Mouse (Mus musculus): ENCODE data around the gene Gtse1. TPM values are rescaled to one million over a fixed set of nuclear protein-coding genes. Genes with fewer than 3 reads are reported as not detected.

Gene Gtse1
- polyA plus RNA-seq (2015; fragmentation: Nextera tagmentation; extraction: Ambion mirVana), result 23.0 TPM in 2 replicates

DNA sequence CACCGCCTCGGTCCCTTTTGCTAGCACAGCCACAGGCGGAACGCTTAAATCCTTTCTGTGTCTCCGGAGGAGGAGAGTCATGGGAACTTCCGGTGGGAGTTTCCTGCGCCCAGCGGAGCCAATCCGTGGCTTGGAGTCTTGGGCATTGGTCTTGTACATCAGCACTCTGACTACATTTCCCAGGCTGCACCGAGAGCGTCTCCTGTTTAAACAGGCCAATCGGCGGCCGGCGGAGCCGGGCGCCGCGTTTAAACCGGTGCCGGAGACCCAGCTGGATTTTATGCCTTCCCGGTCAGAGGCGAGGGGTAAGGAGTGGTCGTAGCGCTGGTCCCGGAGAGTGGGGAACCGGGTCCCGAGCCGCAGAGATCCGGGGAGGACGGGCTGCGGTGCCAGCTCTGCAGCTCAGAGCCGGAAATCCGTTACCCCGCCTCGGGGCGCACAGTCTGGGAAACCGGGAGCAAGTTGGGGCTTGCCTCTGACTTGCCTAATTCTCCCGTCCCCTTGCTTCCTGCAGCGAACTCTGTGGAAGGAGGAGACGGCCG, at the start of gene Gtse1:
Gene Gtse1, plus strand, starts transcription at position 256 of the 542 bp plus-strand sequence.
- H3K9me3 ChIP-seq (replicated peaks; ENCODE audit: control insufficient read depth, low read length), result no peaks in the 10 kb centered on the region
- no peaks in the 10 kb centered on the region for H3K27me3 ChIP-seq (ENCODE audit: control insufficient read depth, insufficient read depth, low read depth, low read length)
- H3K4me2 ChIP-seq (ENCODE audit: low read depth, low read length), result peak within 1 kb of the TSS; percentile 81
- peak within 1 kb of the TSS; percentile 89 for H3K4me3 ChIP-seq (ENCODE audit: low read depth, low read length)
- peak within 1 kb of the TSS; percentile 88 for H3K9ac ChIP-seq (ENCODE audit: low read depth, low read length)
- WGBS (ENCODE audit: insufficient replicate concordance), result under 1% methylated on average over 42 of the region's 42 CpGs
- H3K4me1 ChIP-seq (ENCODE audit: control insufficient read depth, low read depth, low read length), result peaks cover 16% of the 10 kb centered on the region
- H3K36me3 ChIP-seq (ENCODE audit: control insufficient read depth, insufficient read depth), result peaks cover 29% of the 10 kb centered on the region
- peak within 1 kb of the TSS; percentile 67 for H3K27ac ChIP-seq (ENCODE audit: low read length)
- ATAC-seq (ENCODE audit: low read depth), result peak; percentile 99

DNA sequence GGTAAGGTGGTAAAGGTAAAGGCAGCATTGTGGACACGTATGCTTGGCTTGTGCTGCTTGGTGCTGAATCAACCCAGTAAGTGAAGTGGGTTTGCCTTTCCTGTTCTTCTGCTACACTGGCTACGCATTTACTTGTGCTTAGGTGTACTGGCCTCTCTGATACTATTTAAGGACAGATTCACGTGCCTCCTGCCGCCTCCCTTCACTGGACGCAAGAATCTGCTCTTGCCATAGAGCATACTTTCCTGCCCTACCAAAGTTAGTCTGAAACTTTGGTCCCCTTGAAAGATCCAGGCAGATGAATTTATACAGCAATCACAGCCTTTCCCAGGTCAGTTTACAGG, 49.1 kb upstream of the Gtse1 start:
- Histone ChIP-seq H3K4me1 (ENCODE audit: control insufficient read depth, low read depth, low read length) (peaks cover 29% of the 10 kb centered on the region), H3K4me3 (ENCODE audit: low read depth, low read length) (peak overlapping the region; percentile 77), H3K9me3 (replicated peaks; ENCODE audit: control insufficient read depth, low read length) (no peaks in the 10 kb centered on the region), H3K9ac (ENCODE audit: low read depth, low read length) (peak overlapping the region; percentile 83), H3K27ac (ENCODE audit: low read length) (peak overlapping the region; percentile 84), H3K4me2 (ENCODE audit: low read depth, low read length) (peak overlapping the region; percentile 81), H3K27me3 (ENCODE audit: control insufficient read depth, insufficient read depth, low read depth, low read length) (no peaks in the 10 kb centered on the region), H3K36me3 (ENCODE audit: control insufficient read depth, insufficient read depth) (peaks cover 3% of the 10 kb centered on the region; the same call in 1 of the 2 replicates)
- WGBS (ENCODE audit: insufficient replicate concordance), result 73% methylated on average over 5 of the region's 5 CpGs
- ATAC-seq (ENCODE audit: low read depth), result no peak

DNA sequence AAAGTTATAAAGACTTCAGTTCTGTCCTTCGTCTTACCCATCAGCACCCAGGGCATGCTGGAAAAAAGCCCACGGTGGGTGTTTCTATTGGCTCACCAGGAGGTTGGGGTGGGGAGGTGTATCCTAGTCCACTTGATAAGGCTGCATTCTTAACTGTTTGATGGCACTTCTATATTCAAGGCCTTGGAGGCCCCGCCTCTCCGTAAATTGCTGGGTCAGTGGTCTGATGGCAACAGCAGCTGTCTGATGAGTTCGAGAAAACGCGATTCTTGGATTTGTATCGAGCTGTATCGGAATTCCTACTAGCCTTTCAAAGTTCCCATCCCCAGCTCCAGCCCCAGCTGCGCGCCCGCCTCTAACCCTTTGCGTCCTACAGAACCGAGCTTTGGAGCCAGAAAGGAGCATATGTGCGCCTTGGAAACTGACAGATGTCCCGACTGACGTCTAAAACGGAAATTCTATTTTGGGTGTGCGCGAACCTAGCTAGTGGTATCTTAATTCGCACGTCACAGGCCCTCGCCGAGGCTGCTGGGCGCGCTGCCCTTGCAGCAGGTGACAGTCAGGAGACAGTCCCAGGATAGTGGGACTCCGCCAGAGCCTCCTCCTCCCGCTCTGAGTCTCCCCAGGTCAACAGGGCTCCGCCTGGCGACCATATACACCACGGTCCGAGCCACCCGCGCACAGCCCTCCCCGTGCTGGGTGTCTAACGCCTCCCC, 48.6 kb upstream of the Gtse1 start:
- Histone ChIP-seq H3K4me3 (ENCODE audit: low read depth, low read length) (peak overlapping the region; percentile 77), H3K27ac (ENCODE audit: low read length) (peak overlapping the region; percentile 84), H3K27me3 (ENCODE audit: control insufficient read depth, insufficient read depth, low read depth, low read length) (no peaks in the 10 kb centered on the region), H3K4me2 (ENCODE audit: low read depth, low read length) (peak overlapping the region; percentile 81), H3K4me1 (ENCODE audit: control insufficient read depth, low read depth, low read length) (peaks cover 29% of the 10 kb centered on the region), H3K9ac (ENCODE audit: low read depth, low read length) (peak overlapping the region; percentile 83), H3K36me3 (ENCODE audit: control insufficient read depth, insufficient read depth) (peaks cover 3% of the 10 kb centered on the region; the same call in 1 of the 2 replicates), H3K9me3 (replicated peaks; ENCODE audit: control insufficient read depth, low read length) (no peaks in the 10 kb centered on the region)
- ATAC-seq (ENCODE audit: low read depth), result peak; percentile 84
- 2% methylated on average over 36 of the region's 36 CpGs for WGBS (ENCODE audit: insufficient replicate concordance)

DNA sequence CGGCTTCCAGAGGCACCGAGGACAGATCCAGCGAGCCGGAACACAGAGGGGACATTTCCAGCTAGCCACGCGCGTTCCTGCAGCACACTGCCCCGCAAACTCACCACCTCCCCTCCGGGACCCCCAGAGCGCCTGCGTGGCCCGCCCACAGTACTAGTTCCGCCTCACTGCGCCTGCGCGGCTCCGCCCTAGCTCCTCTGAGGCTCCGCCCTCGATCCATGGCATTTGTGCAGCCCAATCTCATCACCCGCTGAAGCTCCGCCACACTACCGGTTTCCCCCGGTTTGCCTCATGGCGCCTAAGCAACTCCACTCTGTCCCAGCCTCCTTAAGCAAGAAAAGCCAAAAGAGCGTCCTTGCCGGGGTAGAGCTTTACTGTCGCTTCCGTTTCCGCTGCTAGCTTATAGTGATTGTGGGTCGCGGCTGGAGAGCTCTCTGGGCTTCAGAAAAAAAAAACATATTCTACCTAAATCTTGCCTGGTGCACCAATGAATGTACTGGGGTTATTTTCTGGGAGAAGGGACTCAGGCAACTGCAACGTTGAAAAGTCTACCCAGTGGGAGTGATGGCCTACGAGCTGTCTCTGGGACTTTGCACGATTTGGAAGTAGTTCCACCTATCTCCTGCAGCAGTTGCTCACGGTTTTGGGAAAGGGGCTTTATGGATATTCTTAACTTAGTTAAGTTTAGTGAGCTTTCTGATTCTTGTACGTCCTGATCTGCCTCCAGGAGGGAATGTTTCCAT, 47.8 kb upstream of the Gtse1 start, which contains the start of gene Cdpf1:
Gene Cdpf1, minus strand, starts transcription at position 163 of the 743 bp plus-strand sequence.
- peak within 1 kb of the TSS; percentile 81 for H3K4me2 ChIP-seq (ENCODE audit: low read depth, low read length)
- H3K4me3 ChIP-seq (ENCODE audit: low read depth, low read length), result peak within 1 kb of the TSS; percentile 77
- H3K9me3 ChIP-seq (replicated peaks; ENCODE audit: control insufficient read depth, low read length), result no peaks in the 10 kb centered on the region
- peaks cover 3% of the 10 kb centered on the region; the same call in 1 of the 2 replicates for H3K36me3 ChIP-seq (ENCODE audit: control insufficient read depth, insufficient read depth)
- peak; percentile 91 for ATAC-seq (ENCODE audit: low read depth)
- peak within 1 kb of the TSS; percentile 84 for H3K27ac ChIP-seq (ENCODE audit: low read length)
- no peaks in the 10 kb centered on the region for H3K27me3 ChIP-seq (ENCODE audit: control insufficient read depth, insufficient read depth, low read depth, low read length)
- H3K9ac ChIP-seq (ENCODE audit: low read depth, low read length), result peak within 1 kb of the TSS; percentile 83
- WGBS (ENCODE audit: insufficient replicate concordance), result 1% methylated on average over 36 of the region's 36 CpGs
- H3K4me1 ChIP-seq (ENCODE audit: control insufficient read depth, low read depth, low read length), result peaks cover 29% of the 10 kb centered on the region

DNA sequence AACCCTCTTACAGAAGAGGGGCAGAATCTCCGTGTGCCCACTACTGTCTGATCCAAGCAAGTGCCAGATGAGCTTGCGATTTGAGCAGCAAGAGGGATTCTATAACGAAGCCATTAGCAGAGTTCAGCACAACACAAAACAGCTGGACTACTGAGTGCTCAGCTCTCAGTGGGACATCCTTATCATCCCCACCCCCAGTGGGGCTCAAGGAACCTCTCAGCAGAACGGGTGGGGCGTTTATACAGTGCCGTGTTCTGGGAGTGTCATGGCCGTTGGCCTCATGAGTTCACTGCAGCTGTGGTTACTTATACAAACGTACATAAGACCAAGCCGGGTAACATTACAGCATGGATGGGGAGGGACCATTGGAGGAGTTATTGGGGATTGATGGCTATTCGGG, 46.1 kb upstream of the Gtse1 start:
- 0 out of 2 replicates have a peak overlapping the region, but pooled peaks have one; percentile 14 for H3K9ac ChIP-seq (ENCODE audit: low read depth, low read length)
- WGBS (ENCODE audit: insufficient replicate concordance), result 42% methylated on average over 10 of the region's 10 CpGs
- H3K4me2 ChIP-seq (ENCODE audit: low read depth, low read length), result no peak overlapping the region
- H3K4me1 ChIP-seq (ENCODE audit: control insufficient read depth, low read depth, low read length), result peaks cover 29% of the 10 kb centered on the region
- H3K27me3 ChIP-seq (ENCODE audit: control insufficient read depth, insufficient read depth, low read depth, low read length), result no peaks in the 10 kb centered on the region
- H3K9me3 ChIP-seq (replicated peaks; ENCODE audit: control insufficient read depth, low read length), result no peaks in the 10 kb centered on the region; the same call in 1 of the 2 replicates
- ATAC-seq (ENCODE audit: low read depth), result no peak
- H3K36me3 ChIP-seq (ENCODE audit: control insufficient read depth, insufficient read depth), result no peaks in the 10 kb centered on the region
- no peak overlapping the region for H3K4me3 ChIP-seq (ENCODE audit: low read depth, low read length)
- H3K27ac ChIP-seq (ENCODE audit: low read length), result no peak overlapping the region

DNA sequence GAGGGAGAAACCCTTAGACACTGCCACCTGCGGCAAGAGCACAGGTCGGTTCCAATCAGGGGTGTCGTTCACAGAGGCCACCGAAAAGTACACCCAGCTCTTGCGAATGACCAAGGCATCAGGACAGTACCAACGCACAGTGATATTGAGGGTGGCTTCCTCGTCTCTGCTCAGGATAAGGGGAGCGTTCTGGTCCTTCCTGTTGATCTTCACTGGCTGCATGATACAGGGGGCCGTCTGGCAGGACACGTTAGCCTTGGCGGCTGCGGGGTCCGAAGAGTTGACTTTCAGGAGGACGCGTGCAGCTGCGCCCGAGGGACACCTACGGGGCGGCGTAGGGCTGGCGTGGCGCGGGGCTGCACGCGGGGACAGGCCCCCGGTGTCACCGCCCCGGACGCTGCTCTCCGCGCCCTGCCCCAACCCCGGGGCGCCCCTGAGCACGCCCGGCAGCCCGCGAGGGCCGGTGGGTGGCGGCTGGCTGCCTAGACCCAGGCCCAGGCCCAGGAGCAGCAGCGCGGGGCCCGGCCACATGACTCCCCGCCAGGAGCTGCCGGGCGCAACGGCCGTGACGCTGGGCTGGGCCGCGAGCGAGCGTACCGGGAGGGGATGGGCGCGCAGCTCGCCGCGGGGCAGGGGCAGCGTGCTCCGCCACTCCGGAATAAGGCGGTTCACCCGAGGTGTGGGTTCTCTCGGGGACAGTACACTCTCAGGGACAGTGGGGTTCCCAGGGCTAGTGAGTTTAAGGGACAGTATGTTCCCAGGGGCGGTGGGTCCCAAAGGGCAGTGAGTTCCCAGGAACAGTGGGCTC, 38.1 kb upstream of the Gtse1 start, which contains the start of gene Pkdrej:
Gene Pkdrej, minus strand, starts transcription at position 532 of the 808 bp plus-strand sequence.
- ATAC-seq (ENCODE audit: low read depth), result peak; percentile 62
- Histone ChIP-seq H3K4me2 (ENCODE audit: low read depth, low read length) (peak within 1 kb of the TSS; percentile 78), H3K9ac (ENCODE audit: low read depth, low read length) (peak within 1 kb of the TSS; percentile 33), H3K4me1 (ENCODE audit: control insufficient read depth, low read depth, low read length) (peaks cover 1% of the 10 kb centered on the region), H3K27ac (ENCODE audit: low read length) (no peak within 1 kb of the TSS), H3K27me3 (ENCODE audit: control insufficient read depth, insufficient read depth, low read depth, low read length) (peaks cover 19% of the 10 kb centered on the region), H3K9me3 (replicated peaks; ENCODE audit: control insufficient read depth, low read length) (no peaks in the 10 kb centered on the region; the same call in 1 of the 2 replicates), H3K36me3 (ENCODE audit: control insufficient read depth, insufficient read depth) (no peaks in the 10 kb centered on the region), H3K4me3 (ENCODE audit: low read depth, low read length) (peak within 1 kb of the TSS; percentile 53)
- WGBS (ENCODE audit: insufficient replicate concordance), result 2% methylated on average over 65 of the region's 65 CpGs

DNA sequence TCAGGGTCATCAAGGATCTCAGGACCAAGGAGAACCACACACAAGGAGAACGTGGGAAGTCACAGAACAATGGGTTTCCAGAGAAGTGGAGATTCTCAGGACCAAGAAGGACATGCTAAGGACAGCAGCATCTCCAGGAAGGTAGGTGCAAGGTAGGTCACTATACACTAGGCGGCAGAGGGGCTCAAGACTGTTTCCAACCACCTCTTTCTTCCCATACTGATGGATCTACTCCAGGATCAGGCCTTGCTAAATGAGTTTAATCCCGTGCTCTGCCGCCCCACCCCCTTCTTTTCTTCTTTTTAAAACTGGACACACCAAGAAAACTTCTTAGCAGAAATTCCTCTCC, 37.6 kb upstream of the Gtse1 start:
- H3K27me3 ChIP-seq (ENCODE audit: control insufficient read depth, insufficient read depth, low read depth, low read length), result peaks cover 19% of the 10 kb centered on the region

DNA sequence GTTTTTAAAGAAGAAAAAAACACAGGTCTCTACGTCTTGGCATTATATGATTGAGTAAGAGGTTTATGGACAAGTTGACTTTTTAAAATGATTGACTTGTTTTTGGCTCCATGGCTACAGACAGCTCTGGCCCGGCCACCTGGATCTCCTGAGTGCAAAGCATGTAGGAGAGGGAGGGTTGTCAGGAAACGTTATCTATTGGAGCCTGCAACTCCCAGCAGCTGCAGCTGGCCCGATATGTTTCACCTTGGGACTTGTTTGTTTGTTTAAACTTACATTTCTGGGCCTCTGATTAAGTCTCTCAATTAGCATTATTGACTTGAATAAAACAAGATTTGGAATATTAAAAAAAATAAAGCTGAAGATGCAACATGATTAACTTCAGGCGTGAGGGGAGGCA, 32.9 kb upstream of the Gtse1 start:
- WGBS (ENCODE audit: insufficient replicate concordance), result 25% methylated on average over 5 of the region's 5 CpGs
- no peak overlapping the region for H3K4me2 ChIP-seq (ENCODE audit: low read depth, low read length)

More for the DNA sequence above, 37.6 kb upstream of the Gtse1 start:
- Histone ChIP-seq H3K9me3 (replicated peaks; ENCODE audit: control insufficient read depth, low read length) (no peaks in the 10 kb centered on the region; the same call in 1 of the 2 replicates), H3K4me2 (ENCODE audit: low read depth, low read length) (peak overlapping the region; percentile 78), H3K9ac (ENCODE audit: low read depth, low read length) (no peak overlapping the region), H3K36me3 (ENCODE audit: control insufficient read depth, insufficient read depth) (no peaks in the 10 kb centered on the region), H3K27ac (ENCODE audit: low read length) (no peak overlapping the region), H3K4me3 (ENCODE audit: low read depth, low read length) (peak overlapping the region; percentile 53), H3K4me1 (ENCODE audit: control insufficient read depth, low read depth, low read length) (peaks cover 6% of the 10 kb centered on the region)
- WGBS (ENCODE audit: insufficient replicate concordance), result 20% methylated on average over 4 of the region's 4 CpGs
- ATAC-seq (ENCODE audit: low read depth), result 0 out of 2 replicates have a peak, but pooled peaks have one; percentile 30

More for the DNA sequence above, 32.9 kb upstream of the Gtse1 start:
- no peaks in the 10 kb centered on the region for H3K9me3 ChIP-seq (replicated peaks; ENCODE audit: control insufficient read depth, low read length)
- peaks cover 13% of the 10 kb centered on the region for H3K4me1 ChIP-seq (ENCODE audit: control insufficient read depth, low read depth, low read length)
- H3K27ac ChIP-seq (ENCODE audit: low read length), result no peak overlapping the region; the same call in 1 of the 2 replicates
- no peak overlapping the region for H3K4me3 ChIP-seq (ENCODE audit: low read depth, low read length)
- H3K36me3 ChIP-seq (ENCODE audit: control insufficient read depth, insufficient read depth), result no peaks in the 10 kb centered on the region
- H3K9ac ChIP-seq (ENCODE audit: low read depth, low read length), result no peak overlapping the region
- ATAC-seq (ENCODE audit: low read depth), result peak; percentile 67
- H3K27me3 ChIP-seq (ENCODE audit: control insufficient read depth, insufficient read depth, low read depth, low read length), result peaks cover 6% of the 10 kb centered on the region

Measured in liver, embryonic 16.5 days (tissue).